Mouse (Mus musculus): Measurements from ENCODE around the gene Psors1c2. TPM values are rescaled to one million over a fixed set of nuclear protein-coding genes. Genes with fewer than 3 reads are reported as not detected.

The Psors1c2 gene
- polyA plus RNA-seq (2015; fragmentation: Nextera tagmentation; extraction: Ambion mirVana): 1.8 and 2.3 TPM in 2 replicates

- no peaks in the 10 kb centered on the region for H3K4me1 ChIP-seq (replicated peaks)
- H3K27ac ChIP-seq: no peak within 1 kb of the TSS
- ATAC-seq (replicated peaks; ENCODE audit: insufficient number of reproducible peaks, insufficient read depth, low FRiP score, low read depth): no peak
- peaks cover 21% of the 10 kb centered on the region for H3K36me3 ChIP-seq
- 14% methylated on average over 7 of the region's 7 CpGs for WGBS
- H3K9ac ChIP-seq: no peak within 1 kb of the TSS
- no peak within 1 kb of the TSS for H3K4me3 ChIP-seq
- H3K4me2 ChIP-seq: no peak within 1 kb of the TSS
- no peaks in the 10 kb centered on the region for H3K9me3 ChIP-seq (replicated peaks)
- peaks cover 12% of the 10 kb centered on the region; the same call in 1 of the 2 replicates for H3K27me3 ChIP-seq
Measured at GRCm38 (mm10) chr17:35532901-35533300, at the start of gene Psors1c2. Gene Psors1c2, plus strand, starts transcription at chr17:35533201.

GRCm38 (mm10) chr17:35484066-35484465 is 48.9 kb upstream of the Psors1c2 start:
- WGBS: 1% methylated on average over 9 of the region's 9 CpGs
- peaks cover 4% of the 10 kb centered on the region; the same call in 1 of the 2 replicates for H3K4me1 ChIP-seq (replicated peaks)
- no peaks in the 10 kb centered on the region for H3K9me3 ChIP-seq (replicated peaks)
- H3K27ac ChIP-seq: no peak overlapping the region
- H3K4me2 ChIP-seq: no peak overlapping the region
- no peak for ATAC-seq (replicated peaks; ENCODE audit: insufficient number of reproducible peaks, insufficient read depth, low FRiP score, low read depth)
- H3K27me3 ChIP-seq: no peaks in the 10 kb centered on the region
- no peaks in the 10 kb centered on the region for H3K36me3 ChIP-seq
- no peak overlapping the region for H3K9ac ChIP-seq
- H3K4me3 ChIP-seq: no peak overlapping the region

- Histone ChIP-seq H3K9ac (no peak overlapping the region), H3K4me1 (replicated peaks) (peaks cover 4% of the 10 kb centered on the region; the same call in 1 of the 2 replicates), H3K36me3 (no peaks in the 10 kb centered on the region), H3K4me2 (no peak overlapping the region), H3K27ac (peak overlapping the region; percentile 57), H3K9me3 (replicated peaks) (no peaks in the 10 kb centered on the region), H3K4me3 (no peak overlapping the region), H3K27me3 (peaks cover 8% of the 10 kb centered on the region; the same call in 1 of the 2 replicates)
- peak; percentile 72 for ATAC-seq (replicated peaks; ENCODE audit: insufficient number of reproducible peaks, insufficient read depth, low FRiP score, low read depth)
- WGBS: 21% methylated on average over 4 of the region's 4 CpGs
Measured at GRCm38 (mm10) chr17:35485702-35486101, 47.3 kb upstream of the Psors1c2 start.

DNA sequence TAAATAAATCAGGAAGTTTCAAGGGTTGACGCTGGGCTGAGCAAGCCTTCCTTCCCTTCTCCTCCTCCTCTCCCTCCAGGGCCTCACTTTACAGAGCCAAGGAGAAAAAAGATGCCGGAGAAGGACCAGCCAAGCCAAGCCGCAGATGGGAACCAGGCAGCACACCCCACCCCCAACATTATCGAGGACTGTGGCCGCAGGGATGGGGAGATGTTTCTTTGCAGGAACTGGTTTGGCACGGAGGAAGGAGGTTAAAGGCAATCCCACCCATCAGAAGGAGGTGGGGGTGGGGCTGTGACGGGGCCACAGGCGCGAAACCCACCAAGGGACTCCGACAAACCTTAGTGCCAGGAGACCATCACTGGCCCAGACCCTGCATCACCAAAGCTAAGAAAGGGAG is 46.3 kb upstream of the Psors1c2 start:
- peaks cover 4% of the 10 kb centered on the region; the same call in 1 of the 2 replicates for H3K4me1 ChIP-seq (replicated peaks)
- ATAC-seq (replicated peaks; ENCODE audit: insufficient number of reproducible peaks, insufficient read depth, low FRiP score, low read depth): no peak
- WGBS: 46% methylated on average over 10 of the region's 10 CpGs

DNA sequence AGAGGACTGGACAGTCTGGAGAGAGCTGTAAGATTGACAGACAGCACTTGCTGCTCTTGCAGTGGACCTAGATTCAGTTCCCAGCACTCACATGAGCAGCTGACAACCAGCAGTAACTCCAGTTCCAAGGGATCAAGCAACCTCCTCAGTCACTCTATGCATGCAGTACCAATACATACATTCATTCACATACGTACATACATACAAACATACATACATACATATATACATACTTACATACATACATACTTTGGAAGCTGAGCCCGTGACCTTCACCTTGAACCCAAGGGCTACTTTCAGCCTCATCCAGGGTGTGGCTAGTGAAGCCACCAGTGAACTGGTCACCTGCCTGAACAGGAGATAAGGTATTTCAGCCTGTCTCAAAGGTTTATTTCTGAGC is 45.0 kb upstream of the Psors1c2 start:
- H3K4me1 ChIP-seq (replicated peaks): peaks cover 4% of the 10 kb centered on the region; the same call in 1 of the 2 replicates
- no peak overlapping the region for H3K4me2 ChIP-seq
- peaks cover 8% of the 10 kb centered on the region; the same call in 1 of the 2 replicates for H3K27me3 ChIP-seq
- no peak overlapping the region for H3K4me3 ChIP-seq
- no peak for ATAC-seq (replicated peaks; ENCODE audit: insufficient number of reproducible peaks, insufficient read depth, low FRiP score, low read depth)
- no peak overlapping the region for H3K9ac ChIP-seq
- H3K27ac ChIP-seq: no peak overlapping the region
- WGBS: 89% methylated on average over 2 of the region's 2 CpGs
- H3K9me3 ChIP-seq (replicated peaks): no peaks in the 10 kb centered on the region
- H3K36me3 ChIP-seq: no peaks in the 10 kb centered on the region

More for the DNA sequence above, 46.3 kb upstream of the Psors1c2 start:
- H3K4me2 ChIP-seq: no peak overlapping the region
- no peak overlapping the region for H3K27ac ChIP-seq
- H3K9ac ChIP-seq: no peak overlapping the region
- H3K27me3 ChIP-seq: peaks cover 8% of the 10 kb centered on the region; the same call in 1 of the 2 replicates
- no peak overlapping the region for H3K4me3 ChIP-seq
- no peaks in the 10 kb centered on the region for H3K36me3 ChIP-seq
- H3K9me3 ChIP-seq (replicated peaks): no peaks in the 10 kb centered on the region

DNA sequence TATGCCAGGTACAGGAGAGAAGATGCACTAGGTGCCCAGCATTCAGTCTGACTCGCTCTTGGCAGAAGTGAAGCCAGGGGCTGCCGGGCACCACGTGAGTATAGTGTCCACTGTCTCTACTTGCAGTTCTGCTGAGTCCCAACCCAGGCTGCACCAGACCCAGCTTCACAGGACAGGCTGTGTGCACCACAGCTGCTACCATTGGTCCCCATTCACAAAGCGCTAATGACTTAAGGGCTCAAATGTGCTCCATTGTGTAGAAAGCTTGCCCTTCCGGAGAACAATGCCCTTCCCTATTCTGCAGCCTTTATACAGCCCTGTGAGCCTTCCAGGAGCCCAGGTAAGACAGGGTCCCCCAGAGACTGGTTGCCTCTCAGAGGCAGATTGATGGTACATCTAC is 42.7 kb upstream of the Psors1c2 start:
- peaks cover 4% of the 10 kb centered on the region; the same call in 1 of the 2 replicates for H3K4me1 ChIP-seq (replicated peaks)
- H3K9ac ChIP-seq: no peak overlapping the region
- H3K36me3 ChIP-seq: no peaks in the 10 kb centered on the region
- H3K9me3 ChIP-seq (replicated peaks): no peaks in the 10 kb centered on the region
- no peak overlapping the region for H3K4me3 ChIP-seq
- no peak for ATAC-seq (replicated peaks; ENCODE audit: insufficient number of reproducible peaks, insufficient read depth, low FRiP score, low read depth)
- H3K4me2 ChIP-seq: no peak overlapping the region
- peaks cover 8% of the 10 kb centered on the region; the same call in 1 of the 2 replicates for H3K27me3 ChIP-seq
- WGBS: 75% methylated on average over 5 of the region's 5 CpGs
- no peak overlapping the region for H3K27ac ChIP-seq

DNA sequence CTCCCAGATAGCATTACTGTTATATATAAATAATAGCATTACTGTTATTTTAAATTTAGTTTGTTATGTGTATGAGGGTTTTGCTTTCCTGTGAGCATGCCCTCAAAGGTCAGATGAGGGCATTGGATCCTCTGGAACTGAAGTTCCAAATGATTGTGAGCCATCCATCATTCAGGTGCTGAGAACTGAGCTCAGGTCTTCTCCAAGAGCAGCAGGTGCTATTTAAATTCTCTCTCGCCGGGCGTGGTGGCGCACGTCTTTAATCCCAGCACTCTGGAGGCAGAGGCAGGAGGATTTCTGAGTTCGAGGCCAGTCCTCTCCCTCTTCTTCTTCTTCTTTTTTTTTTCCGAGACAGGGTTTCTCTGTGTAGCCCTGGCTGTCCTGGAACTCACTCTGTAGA is 35.9 kb upstream of the Psors1c2 start:
- Histone ChIP-seq H3K4me3 (no peak overlapping the region), H3K27me3 (peaks cover 4% of the 10 kb centered on the region; the same call in 1 of the 2 replicates), H3K4me2 (no peak overlapping the region), H3K9ac (no peak overlapping the region), H3K27ac (no peak overlapping the region), H3K4me1 (replicated peaks) (no peaks in the 10 kb centered on the region), H3K9me3 (replicated peaks) (no peaks in the 10 kb centered on the region), H3K36me3 (no peaks in the 10 kb centered on the region)
- WGBS: 92% methylated on average over 7 of the region's 7 CpGs
- ATAC-seq (replicated peaks; ENCODE audit: insufficient number of reproducible peaks, insufficient read depth, low FRiP score, low read depth): no peak

- Histone ChIP-seq H3K9me3 (replicated peaks) (no peaks in the 10 kb centered on the region), H3K9ac (no peak overlapping the region), H3K27ac (no peak overlapping the region), H3K36me3 (no peaks in the 10 kb centered on the region), H3K4me1 (replicated peaks) (no peaks in the 10 kb centered on the region), H3K4me2 (no peak overlapping the region), H3K27me3 (peaks cover 37% of the 10 kb centered on the region), H3K4me3 (no peak overlapping the region)
- 13% methylated on average over 6 of the region's 6 CpGs for WGBS
- no peak for ATAC-seq (replicated peaks; ENCODE audit: insufficient number of reproducible peaks, insufficient read depth, low FRiP score, low read depth)
Measured at GRCm38 (mm10) chr17:35502226-35502625, 30.8 kb upstream of the Psors1c2 start.

GRCm38 (mm10) chr17:35502762-35503161 is 30.2 kb upstream of the Psors1c2 start:
- H3K27me3 ChIP-seq: peaks cover 41% of the 10 kb centered on the region
- H3K36me3 ChIP-seq: no peaks in the 10 kb centered on the region
- H3K4me2 ChIP-seq: no peak overlapping the region
- ATAC-seq (replicated peaks; ENCODE audit: insufficient number of reproducible peaks, insufficient read depth, low FRiP score, low read depth): no peak
- no peaks in the 10 kb centered on the region for H3K4me1 ChIP-seq (replicated peaks)
- no peaks in the 10 kb centered on the region for H3K9me3 ChIP-seq (replicated peaks)
- no peak overlapping the region for H3K9ac ChIP-seq
- no peak overlapping the region for H3K27ac ChIP-seq
- H3K4me3 ChIP-seq: no peak overlapping the region
- WGBS: 55% methylated on average over 5 of the region's 5 CpGs

DNA sequence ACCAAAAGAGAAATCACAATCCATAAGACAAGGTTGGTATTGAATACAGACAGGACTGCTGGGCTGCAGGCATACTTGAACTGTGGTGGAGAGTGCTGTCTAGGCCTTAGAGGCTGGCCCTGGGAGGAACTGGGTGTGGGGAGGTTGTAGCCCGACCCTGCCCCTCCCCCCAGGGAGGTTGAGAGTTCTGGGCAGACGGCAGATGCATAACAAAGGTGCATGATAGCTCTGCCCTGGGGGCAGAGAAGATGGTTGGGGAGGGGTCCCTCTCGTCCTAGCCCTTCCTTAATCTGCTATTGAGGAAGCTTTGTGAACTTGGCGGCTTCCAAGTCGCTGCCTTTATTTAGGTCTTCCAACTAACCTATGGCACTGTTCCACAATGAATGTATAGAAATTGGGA is 29.2 kb upstream of the Psors1c2 start:
- 29% methylated on average over 5 of the region's 5 CpGs for WGBS
- Histone ChIP-seq H3K4me2 (no peak overlapping the region), H3K4me3 (no peak overlapping the region), H3K27me3 (peaks cover 49% of the 10 kb centered on the region), H3K36me3 (no peaks in the 10 kb centered on the region), H3K27ac (no peak overlapping the region), H3K9ac (no peak overlapping the region), H3K9me3 (replicated peaks) (no peaks in the 10 kb centered on the region), H3K4me1 (replicated peaks) (no peaks in the 10 kb centered on the region)
- ATAC-seq (replicated peaks; ENCODE audit: insufficient number of reproducible peaks, insufficient read depth, low FRiP score, low read depth): no peak

DNA sequence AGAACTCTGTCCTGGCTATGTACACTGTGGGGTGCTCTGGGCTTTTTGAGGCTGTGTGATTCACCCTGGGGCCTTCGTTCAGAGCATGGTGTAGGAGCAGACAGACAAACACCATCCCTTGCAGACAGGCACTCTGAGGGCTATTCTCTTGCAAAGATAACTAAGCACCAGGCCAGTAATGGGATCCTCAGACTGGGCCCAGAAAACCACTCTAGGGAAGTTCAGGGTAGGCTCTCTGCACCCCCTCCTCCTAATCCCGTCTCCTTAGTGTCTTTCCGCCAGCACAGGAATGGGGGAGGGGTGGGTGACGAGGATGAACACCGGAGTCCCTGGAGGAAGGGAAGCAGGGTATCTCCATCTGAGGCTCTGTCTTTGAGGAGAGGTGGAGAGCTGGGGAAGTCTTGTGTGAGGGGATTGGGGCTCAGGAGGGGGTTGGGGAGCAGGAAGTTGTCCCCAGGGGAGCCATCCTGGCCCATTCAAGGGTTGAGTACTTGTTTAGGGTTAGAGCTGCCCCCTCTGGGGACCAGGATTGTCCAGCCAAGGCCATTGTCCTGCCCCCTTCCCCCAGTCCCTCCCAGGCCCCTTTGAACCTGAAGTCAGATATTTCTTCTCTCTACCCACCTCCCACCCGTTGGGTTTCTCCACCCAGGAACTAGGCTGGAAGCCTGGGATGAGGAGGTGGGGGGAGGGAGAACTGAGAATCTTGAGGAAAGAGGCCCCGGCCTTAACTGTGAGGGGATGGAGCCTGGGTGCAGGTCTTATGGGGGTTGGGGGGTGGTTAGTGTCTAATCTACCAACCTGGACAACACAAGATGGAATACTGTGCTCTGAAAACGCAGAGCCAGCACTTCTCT is 28.1 kb upstream of the Psors1c2 start:
- H3K36me3 ChIP-seq: no peaks in the 10 kb centered on the region
- H3K4me2 ChIP-seq: no peak overlapping the region
- no peak overlapping the region for H3K9ac ChIP-seq
- ATAC-seq (replicated peaks; ENCODE audit: insufficient number of reproducible peaks, insufficient read depth, low FRiP score, low read depth): no peak
- H3K27me3 ChIP-seq: peaks cover 58% of the 10 kb centered on the region
- H3K27ac ChIP-seq: no peak overlapping the region
- H3K4me3 ChIP-seq: no peak overlapping the region
- H3K4me1 ChIP-seq (replicated peaks): no peaks in the 10 kb centered on the region; the same call in 1 of the 2 replicates
- no peaks in the 10 kb centered on the region for H3K9me3 ChIP-seq (replicated peaks)
- WGBS: 26% methylated on average over 8 of the region's 8 CpGs
